In the genomic region with DNA sequence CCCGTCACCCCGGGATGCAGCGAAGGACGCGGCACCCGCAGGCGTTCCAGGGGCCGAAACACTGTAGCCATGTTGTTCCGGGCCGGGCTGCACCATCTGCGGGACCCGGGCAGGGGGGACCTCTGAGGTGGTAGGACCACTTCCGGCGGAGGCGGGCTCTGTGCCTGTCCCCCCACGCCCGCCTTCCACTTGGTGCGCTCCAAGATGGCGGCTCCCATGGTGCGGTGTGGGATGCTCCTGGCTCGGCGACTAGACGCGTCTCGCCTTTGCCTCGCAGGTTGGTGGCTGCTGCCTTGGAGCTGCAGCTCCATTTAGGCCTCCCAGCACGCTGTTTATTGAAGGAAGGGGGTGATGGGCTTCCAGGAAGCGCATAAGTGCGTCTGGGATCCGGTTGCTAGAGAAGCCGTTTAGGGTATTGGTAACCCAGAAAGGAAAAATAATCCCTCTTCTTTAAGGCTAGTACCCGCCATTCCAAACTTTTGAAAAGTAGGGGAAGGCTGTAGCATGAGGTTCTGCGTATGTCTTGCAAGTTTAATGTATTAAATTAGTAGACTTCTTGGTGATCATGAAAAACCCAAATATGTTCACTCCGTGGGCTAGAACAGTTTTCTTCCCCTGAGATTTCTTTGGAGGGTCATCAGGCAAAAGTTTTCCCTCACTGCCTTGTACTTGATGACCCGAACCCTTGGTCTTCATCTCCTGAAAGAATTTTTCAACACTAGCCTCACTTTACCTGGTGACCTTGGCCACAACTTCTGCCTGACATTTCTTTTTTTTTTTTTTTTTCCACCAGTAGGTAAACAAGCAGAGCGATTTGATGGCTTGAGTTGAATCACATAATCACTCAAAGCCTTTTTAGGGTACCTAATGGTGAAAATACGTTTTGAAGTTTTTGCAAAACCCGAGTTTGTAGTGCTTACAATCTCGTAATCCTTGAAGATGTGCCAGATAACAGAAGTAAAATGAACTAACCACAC, we compare ENCODE assay signal across 1 mouse cellular context.
TF ChIP-seq lines count a peak whose summit lies in the region.

A gene (minus strand): TSS at position 107 of the 977 bp plus-strand sequence.
A gene (plus strand): TSS at position 188 of the 977 bp plus-strand sequence.

TF ChIP-seq in CH12.LX, 34 proteins besides CTCF, POLR2A, EP300 and RAD21 (continued from another document):
- TF ChIP-seq RCOR1 (conservative IDR thresholded peaks at IDR 0.05; ENCODE audit: low read depth, low read length) (no peak), JUN (IDR thresholded peaks at IDR 0.05; ENCODE audit: insufficient read depth, low read depth, low read length) (no peak), KAT2A (IDR thresholded peaks at IDR 0.05; ENCODE audit: insufficient replicate concordance, low read length) (peak; percentile 83; the same call in 1 of the 2 replicates), POLR2AphosphoS2 (IDR thresholded peaks at IDR 0.05; ENCODE audit: low read depth, low read length) (peak; percentile 67; the same call in 1 of the 2 replicates), ELF1 (IDR thresholded peaks at IDR 0.05; ENCODE audit: low read depth, low read length) (peak; percentile 87), ETS1 (conservative IDR thresholded peaks at IDR 0.05; ENCODE audit: low read depth, low read length) (peak; percentile 24; the same call in 1 of the 2 replicates), ZKSCAN1 (IDR thresholded peaks at IDR 0.05; ENCODE audit: borderline replicate concordance, low read depth, low read length) (no peak), MAX (IDR thresholded peaks at IDR 0.05; ENCODE audit: low read length) (peak; percentile 9; the same call in 1 of the 2 replicates), TCF12 (IDR thresholded peaks at IDR 0.05; ENCODE audit: low read depth, low read length) (peak; percentile 98), USF2 (conservative IDR thresholded peaks at IDR 0.05; ENCODE audit: low read depth, low read length) (no peak), NELFE (IDR thresholded peaks at IDR 0.05; ENCODE audit: low read depth, low read length) (peak; percentile 86; the same call in 1 of the 2 replicates), TBP (conservative IDR thresholded peaks at IDR 0.05; ENCODE audit: low read depth, low read length) (peak; percentile 93), USF1 (IDR thresholded peaks at IDR 0.05; ENCODE audit: low read depth, low read length) (no peak), GABPA (IDR thresholded peaks at IDR 0.05; ENCODE audit: insufficient replicate concordance, low read depth, low read length) (no peak; the same call in 1 of the 2 replicates), ZMIZ1 (IDR thresholded peaks at IDR 0.05; ENCODE audit: low read depth, low read length) (no peak; the same call in 1 of the 2 replicates), ZNF384 (IDR thresholded peaks at IDR 0.05; ENCODE audit: low read depth, low read length) (peak; percentile 75), PAX5 (IDR thresholded peaks at IDR 0.05; ENCODE audit: low read length) (no peak), UBTF (IDR thresholded peaks at IDR 0.05; ENCODE audit: low read depth, low read length) (peak; percentile 54; the same call in 1 of the 2 replicates), BHLHE40 (IDR thresholded peaks at IDR 0.05; ENCODE audit: low read depth, low read length) (no peak), MEF2A (IDR thresholded peaks at IDR 0.05; ENCODE audit: borderline replicate concordance, low read depth, low read length) (peak; percentile 85; the same call in 1 of the 2 replicates), CHD1 (IDR thresholded peaks at IDR 0.05; ENCODE audit: low read depth, low read length) (peak; percentile 99), MAZ (IDR thresholded peaks at IDR 0.05; ENCODE audit: low read depth, low read length) (no peak), MYC (IDR thresholded peaks at IDR 0.05; ENCODE audit: low read depth, low read length) (no peak), SIN3A (IDR thresholded peaks at IDR 0.05; ENCODE audit: low read length) (peak; percentile 89), ZC3H11A (IDR thresholded peaks at IDR 0.05; ENCODE audit: low read depth, low read length) (no peak), IRF4 (IDR thresholded peaks at IDR 0.05; ENCODE audit: low read depth, low read length) (peak; percentile 81; the same call in 1 of the 2 replicates), CHD2 (IDR thresholded peaks at IDR 0.05; ENCODE audit: low read length) (no peak), NRF1 (IDR thresholded peaks at IDR 0.05; ENCODE audit: low read depth, low read length) (peak; percentile 67)
